Mouse (Mus musculus) frontal cortex, postnatal 10 days (tissue): ENCODE measurements around the gene Ctsk.
"Not testable (repeated sequence)": the region's sequence is repeated elsewhere in the genome, so short reads cannot be mapped to it uniquely, and the experiment has no call there.

Source experiments
- DNase-seq, 2 experiments: peaks; one replicate each; pipeline ENCODE4 v3.0.0; 2022; ENCODE audit warnings: low spot score in 2 of 2, mixed read lengths in 1 of 2

The Ctsk gene

DNA sequence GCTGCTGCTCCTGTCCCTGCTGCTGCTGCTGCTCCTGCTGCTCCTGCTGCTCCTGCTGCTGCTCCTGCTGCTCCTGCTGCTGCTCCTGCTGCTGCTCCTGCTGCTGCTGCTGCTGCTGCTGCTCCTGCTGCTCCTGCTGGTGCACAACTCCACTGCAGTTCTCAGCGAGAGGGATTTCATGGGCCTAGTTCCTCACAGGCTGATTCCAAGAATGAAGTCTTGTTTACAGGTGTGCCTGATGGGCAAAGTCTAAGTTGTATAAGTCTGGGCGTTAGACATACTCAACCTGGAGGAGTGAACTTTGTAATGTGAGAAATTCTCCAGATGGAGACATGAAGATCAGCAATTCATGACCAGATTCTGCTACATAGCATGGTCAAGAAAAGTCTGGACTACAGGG is 25.6 kb downstream of the Ctsk start:
- no peak for DNase-seq

DNA sequence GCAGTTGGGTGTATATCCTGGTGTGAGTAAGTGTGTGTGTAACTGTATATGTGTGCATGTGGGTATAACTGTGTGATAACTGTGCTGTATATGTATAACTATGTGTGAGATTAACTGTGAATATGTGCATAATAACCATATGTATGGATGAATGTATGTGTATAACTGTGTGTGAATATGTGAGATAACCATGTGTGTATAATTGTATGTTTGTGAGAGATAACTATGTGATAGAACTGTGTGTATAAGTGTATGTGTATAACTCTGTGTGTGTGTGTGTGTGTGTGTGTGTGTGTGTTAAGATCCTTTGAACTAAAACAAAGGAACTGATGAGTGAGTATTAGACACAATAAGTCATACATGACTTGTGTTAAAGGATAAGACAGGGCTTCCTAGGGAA is 27.1 kb downstream of the Ctsk start:
- DNase-seq, result no peak

DNA sequence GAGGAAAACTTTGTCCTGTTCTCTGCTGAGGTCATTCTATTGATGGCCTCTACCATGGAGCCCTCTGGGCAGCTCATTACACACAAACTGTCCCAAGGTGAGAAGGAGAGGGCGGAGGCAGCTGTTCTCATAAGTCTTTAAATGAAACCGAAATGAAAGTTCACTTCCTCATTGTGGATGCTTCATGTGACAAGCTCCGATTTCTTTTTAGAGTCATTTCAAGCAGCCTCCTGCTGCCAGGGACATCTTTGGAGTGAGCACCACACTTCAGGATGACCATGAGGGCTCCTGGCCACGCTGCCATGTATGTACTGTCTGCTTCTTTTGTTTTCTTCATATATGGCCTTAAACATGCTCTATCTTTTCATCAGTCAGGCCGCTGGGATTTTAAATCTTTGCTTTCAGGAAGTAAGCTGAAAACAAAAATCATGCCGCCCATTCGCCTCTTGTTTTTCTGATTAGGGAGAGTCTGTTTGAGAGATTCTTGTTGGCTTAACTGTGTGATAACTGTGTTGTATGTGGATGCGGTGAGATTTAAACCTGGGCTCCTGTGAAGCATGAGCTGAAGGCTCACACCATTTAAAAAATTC is 27.7 kb downstream of the Ctsk start, which contains the start of gene Ctss:
Ctss (plus strand) TSS at position 165 of the 590 bp plus-strand sequence.
- DNase-seq, result no peak

DNA sequence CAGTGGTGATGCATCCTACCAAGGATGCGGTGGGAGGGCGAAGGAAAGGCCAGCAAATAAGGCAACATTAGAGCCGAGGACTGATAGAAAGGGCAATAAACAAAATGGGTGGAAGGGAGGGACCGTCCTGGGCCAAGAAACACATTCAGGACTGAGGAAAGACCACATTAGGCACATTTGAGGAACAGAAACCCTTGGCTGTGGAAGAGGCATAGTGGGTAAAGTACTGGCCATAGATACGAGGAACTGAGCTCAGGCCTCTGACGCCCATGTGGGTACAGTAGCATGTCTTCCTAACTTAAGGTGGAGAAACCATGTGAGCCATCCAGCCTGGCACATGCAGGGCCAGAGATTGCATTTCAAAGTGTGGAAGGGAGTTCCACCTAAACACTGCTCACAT is 30.8 kb downstream of the Ctsk start:
- no peak for DNase-seq

DNA sequence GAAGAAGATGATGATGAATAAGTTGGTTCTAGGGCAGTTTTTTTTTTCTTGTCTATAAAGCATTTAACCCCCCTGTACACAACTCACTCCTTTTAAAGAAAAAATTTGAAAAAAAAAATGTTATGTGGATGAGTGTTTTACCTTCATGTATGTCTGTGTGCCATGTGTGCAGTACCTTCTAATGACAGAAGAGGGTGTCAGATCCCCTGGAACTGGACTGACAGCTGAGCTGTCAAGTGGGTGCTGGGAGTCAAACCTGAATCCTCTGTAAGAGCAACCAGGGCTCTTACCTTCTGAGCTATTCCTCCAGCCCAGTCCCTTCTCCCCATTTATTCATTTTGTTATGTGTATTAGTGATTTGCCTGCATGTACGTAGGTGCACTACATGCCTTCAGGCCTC is 32.0 kb downstream of the Ctsk start:
- DNase-seq, result no peak

DNA sequence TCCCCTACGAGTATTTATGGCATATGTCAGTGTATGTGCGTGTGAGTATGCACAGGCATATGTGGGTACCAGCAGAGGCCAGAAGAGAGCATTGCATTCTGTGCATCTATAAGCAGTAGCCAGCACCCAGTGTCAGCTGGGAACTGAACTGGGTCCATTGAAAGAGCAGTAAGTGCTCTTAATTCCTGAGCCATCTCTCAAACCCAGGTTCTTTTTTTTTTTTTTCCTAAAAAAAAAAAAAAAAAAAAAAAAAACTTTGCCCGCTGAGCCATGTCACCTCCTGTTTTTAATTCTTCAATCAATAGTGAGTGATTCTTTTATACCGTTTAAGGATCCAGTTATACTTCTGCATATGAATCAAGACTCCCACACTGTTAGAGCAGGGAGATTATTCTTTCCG is 34.3 kb downstream of the Ctsk start:
- no peak for DNase-seq

DNA sequence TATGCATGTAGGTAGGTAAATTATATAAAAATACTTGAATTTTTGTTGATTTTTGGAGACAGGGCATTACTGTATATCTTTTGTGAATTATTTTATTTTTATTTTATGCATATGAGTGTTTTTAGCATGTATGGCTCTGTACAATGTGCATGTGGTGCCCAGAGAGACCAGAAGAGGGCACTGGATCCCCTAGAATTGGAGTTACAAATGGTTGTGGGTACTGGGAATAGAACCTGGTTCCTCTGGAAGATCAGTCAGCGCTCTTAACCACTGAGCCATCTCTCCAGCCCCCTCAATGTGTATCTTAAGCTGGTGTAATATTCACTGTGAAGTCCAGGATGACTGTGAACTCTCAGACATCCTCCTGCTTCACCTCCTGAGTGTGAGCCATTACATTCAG is 35.9 kb downstream of the Ctsk start:
- DNase-seq, result no peak

DNA sequence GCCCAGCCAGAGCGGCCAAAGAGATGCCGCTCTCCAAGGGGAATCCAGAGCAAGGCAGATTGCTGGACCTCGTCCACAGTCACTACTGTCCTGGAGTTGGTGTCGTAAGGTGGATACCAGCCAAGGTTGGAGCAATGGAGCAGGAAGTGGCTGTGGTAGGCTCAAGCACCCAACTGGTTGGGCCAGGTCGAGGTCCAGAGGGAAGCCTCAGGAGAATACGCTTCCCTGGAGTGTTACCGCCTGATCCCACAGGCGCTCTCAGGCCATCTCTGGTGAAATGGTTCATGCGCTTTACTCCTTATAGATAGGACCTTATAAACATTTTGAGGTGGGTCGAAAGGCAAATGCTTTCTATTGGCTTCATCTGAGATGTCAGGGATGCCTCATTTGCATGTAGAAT is 39.9 kb downstream of the Ctsk start:
- DNase-seq, result no peak

DNA sequence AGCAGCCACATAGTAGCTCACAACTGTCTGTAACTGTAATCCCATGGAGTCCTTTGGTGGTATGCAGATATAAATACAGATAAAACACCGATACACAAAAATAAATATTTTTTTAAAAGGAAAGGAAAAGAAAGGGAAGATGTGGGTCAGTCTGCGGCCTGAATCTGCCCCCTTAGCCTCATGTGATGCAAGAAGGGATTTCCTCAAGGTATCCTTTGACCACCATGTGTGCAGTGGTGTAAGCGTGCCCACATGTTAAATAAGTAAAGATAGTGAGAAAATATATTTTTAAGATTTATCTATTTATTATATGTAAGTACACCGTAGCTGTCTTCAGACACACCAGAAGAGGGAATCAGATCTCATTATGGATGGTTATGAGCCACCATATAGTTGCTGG is 40.8 kb downstream of the Ctsk start:
- no peak for DNase-seq

DNA sequence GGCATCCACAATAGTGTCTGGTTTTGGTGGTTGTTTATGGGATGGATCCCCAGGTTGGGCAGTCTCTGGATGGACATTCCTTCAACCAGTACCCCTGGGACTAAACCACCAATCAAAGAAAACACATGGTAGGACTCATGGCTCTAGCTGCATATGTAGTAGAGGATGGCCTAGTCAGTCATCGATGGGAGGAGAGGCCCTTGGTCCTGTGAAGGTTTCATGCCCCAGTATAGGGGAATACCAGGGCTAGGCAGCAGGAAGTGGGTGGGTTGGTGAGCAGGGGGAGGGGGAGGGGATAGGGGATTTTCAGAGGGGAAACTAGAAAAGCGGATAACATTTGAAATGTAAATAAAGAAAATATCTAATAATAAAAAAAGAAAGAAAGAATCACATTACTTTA is 42.1 kb downstream of the Ctsk start:
- DNase-seq, result not testable (repeated sequence)

DNA sequence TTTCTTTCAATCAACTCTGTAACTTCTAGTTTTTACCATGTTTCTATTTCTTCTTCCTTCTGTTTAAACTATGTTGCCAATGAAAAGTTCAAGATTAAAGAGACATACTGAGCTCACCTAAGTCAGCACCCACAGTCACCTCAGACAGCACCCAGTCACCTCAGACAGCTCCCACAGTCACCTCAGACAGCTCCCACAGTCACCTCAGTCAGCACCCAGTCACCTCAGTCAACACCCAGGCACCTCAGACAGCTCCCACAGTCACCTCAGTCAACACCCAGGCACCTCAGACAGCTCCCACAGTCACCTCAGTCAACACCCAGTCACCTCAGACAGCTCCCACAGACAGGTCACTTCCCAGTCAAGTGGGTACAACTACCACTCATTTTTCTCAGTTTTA is 43.1 kb downstream of the Ctsk start:
- no peak for DNase-seq

DNA sequence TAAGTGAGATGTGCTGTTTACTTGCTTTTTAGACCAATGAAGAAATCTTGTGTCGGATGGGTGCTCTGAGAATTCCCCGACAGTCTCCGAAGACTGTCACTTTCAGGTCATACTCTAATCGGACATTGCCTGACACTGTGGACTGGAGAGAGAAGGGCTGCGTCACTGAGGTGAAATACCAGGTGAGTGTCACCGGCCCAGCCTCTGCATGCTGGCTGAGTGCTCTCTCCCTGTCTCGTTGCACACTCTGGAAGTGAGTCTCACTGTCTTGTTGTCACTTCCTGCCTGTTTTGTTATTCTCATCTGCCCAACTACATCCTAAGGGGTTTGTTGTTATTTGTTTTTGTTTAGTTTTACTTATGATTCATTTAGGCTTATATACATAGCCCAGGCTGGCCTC is 43.9 kb downstream of the Ctsk start:
- no peak for DNase-seq

DNA sequence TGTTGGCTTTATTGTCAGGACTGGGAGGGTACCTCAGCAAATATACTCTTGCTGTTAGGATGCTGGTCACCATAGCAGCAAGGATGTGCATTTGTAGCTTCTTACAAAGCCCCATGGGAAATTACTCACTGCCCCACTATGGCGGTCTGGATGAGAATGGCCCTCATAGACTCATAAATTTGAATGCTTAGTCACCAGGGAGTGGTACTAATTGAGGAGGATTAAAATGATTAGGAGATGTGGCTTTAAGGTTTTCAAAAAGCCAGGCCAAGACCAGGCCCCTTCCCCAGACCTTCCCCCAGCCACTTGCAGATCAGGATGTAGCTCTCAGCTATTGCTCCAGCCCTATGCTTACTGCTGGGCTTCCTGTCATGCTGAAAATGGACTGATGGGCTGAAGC is 51.1 kb downstream of the Ctsk start:
- no peak for DNase-seq

DNA sequence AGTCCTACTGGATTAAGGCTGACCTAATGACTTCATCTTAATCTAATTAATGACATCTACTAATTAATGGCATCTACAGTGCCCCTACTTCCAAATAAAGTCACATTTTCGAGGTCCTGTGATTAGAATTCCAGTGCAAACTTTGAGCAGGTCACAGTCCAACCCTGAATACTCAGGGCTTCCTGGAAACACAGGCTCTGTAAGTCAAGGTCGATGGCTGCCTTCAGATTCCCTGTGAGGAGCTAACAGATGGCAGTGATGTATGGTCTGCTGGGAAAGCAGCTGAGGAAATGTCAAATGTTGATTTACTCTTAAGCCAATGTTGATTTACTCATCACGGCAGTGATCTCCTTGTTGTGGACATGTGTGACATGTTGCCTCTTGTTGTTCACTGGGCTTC is 54.9 kb downstream of the Ctsk start:
- DNase-seq, result no peak
